Comparison of ENCODE assay signal across 25 mouse cellular contexts in genomic region chr4:53200276-53200675, GRCm38 (mm10). TPM values are rescaled to one million over a fixed set of nuclear protein-coding genes. Genes with fewer than 3 reads are reported as not detected.
A peak's percentile ranks its signal among the peaks of the same experiment; 100 is the strongest.
DNase-seq lines count a peak whose midpoint lies in the region; ATAC-seq and TF ChIP-seq lines count a peak whose summit lies in the region.
"Had no signal": no experiment of that assay in that cellular context is flagged by ENCODE, and none has a peak within 500 bp of the region (broad histone marks: within the 10 kb centered on the region; RNA-seq: fewer than 3 reads in every experiment).

No protein-coding gene starts in this region.

- no peak overlapping the region for H3K27ac ChIP-seq in intestine, postnatal 0 days (ENCODE audit: low read depth, low read length)
- H3K27ac ChIP-seq: embryonic facial prominence, embryonic 13.5 days; embryonic facial prominence, embryonic 15.5 days; forebrain, embryonic 13.5 days; forebrain, embryonic 15.5 days had no signal

- no peaks in the 10 kb centered on the region for H3K36me3 ChIP-seq in intestine, postnatal 0 days (ENCODE audit: control insufficient read depth, insufficient read depth)
- H3K36me3 ChIP-seq: embryonic facial prominence, embryonic 13.5 days; embryonic facial prominence, embryonic 15.5 days; forebrain, embryonic 15.5 days; G1E had no signal

- H3K27me3 ChIP-seq in intestine, postnatal 0 days (replicated peaks; ENCODE audit: control insufficient read depth, insufficient read depth, low read length), result no peaks in the 10 kb centered on the region
- H3K27me3 ChIP-seq: CH12.LX; embryonic facial prominence, embryonic 13.5 days; embryonic facial prominence, embryonic 15.5 days; forebrain, embryonic 13.5 days; forebrain, embryonic 15.5 days; Patski had no signal

- no peak for ATAC-seq in intestine, postnatal 0 days
- ATAC-seq: activated CD4-positive, CD25-positive, alpha-beta regulatory T cell, adult 4 months; CD4-positive, CD25-positive, alpha-beta regulatory T cell, adult 4 months; forebrain, embryonic 13.5 days; forebrain, embryonic 15.5 days; forebrain, postnatal 0 days; Patski had no signal

- intact Hi-C loops in left cerebral cortex, postnatal 10 days (cut with DNase I), result no loop called here

- no peaks in the 10 kb centered on the region; the same call in 1 of the 2 replicates for H3K4me1 ChIP-seq in intestine, postnatal 0 days (replicated peaks; ENCODE audit: control insufficient read depth, insufficient read depth, low read length)

- 85% methylated on average over 1 of the region's 1 CpGs for WGBS in intestine, postnatal 0 days

- no peaks in the 10 kb centered on the region for H3K9me3 ChIP-seq in intestine, postnatal 0 days (ENCODE audit: control insufficient read depth)
- H3K9me3 ChIP-seq: embryonic facial prominence, embryonic 13.5 days; embryonic facial prominence, embryonic 15.5 days; forebrain, embryonic 13.5 days; forebrain, embryonic 15.5 days; G1E had no signal

- H3K4me3 ChIP-seq in intestine, postnatal 0 days (ENCODE audit: low read depth, low read length), result no peak overlapping the region
- H3K4me3 ChIP-seq: embryonic facial prominence, embryonic 13.5 days; embryonic facial prominence, embryonic 15.5 days; erythroblast, embryonic 14.5 days; forebrain, embryonic 13.5 days; forebrain, embryonic 15.5 days had no signal

- peak; percentile 39 for DNase-seq in adrenal gland, adult 2 months
- DNase-seq in adrenal gland, postnatal 25 days, result no peak
- peak; percentile 24 for DNase-seq in 416B (ENCODE audit: low read depth)
- peak; percentile 94 for DNase-seq in fat pad, adult 2 months (ENCODE audit: extremely low read depth, low read depth, low spot score)
- no peak for DNase-seq in left cerebral cortex, postnatal 10 days (ENCODE audit: extremely low spot score in 1 of 2, low spot score in 2 of 2)
- DNase-seq: adrenal gland, postnatal 36 days; B cell, adult 2 months; cerebellum, adult 11-12 months; cerebellum, adult 2 months; cerebellum, adult 9-11 months; cerebellum, postnatal 14 days; cerebellum, postnatal 36 days; embryo, embryonic 11 days; forebrain, postnatal 0 days had no signal

- no peak overlapping the region for H3K9ac ChIP-seq in intestine, postnatal 0 days (ENCODE audit: low read depth, low read length)
- H3K9ac ChIP-seq: embryonic facial prominence, embryonic 13.5 days; embryonic facial prominence, embryonic 15.5 days; forebrain, embryonic 13.5 days; forebrain, embryonic 15.5 days; forebrain, postnatal 0 days had no signal

- no peak overlapping the region for H3K4me2 ChIP-seq in intestine, postnatal 0 days (replicated peaks; ENCODE audit: low read depth)
- H3K4me2 ChIP-seq: embryonic facial prominence, embryonic 13.5 days; embryonic facial prominence, embryonic 15.5 days; forebrain, embryonic 13.5 days; forebrain, embryonic 15.5 days had no signal

- no peak for TF ChIP-seq CTCF in intestine, postnatal 0 days (IDR thresholded peaks at IDR 0.05; ENCODE audit: low read depth)

RNA-seq across cellular contexts. Expression of gene Abca1, which starts 40.6 kb away (rescaled TPM):
- 100 to 1,000 TPM; 137 to 213 TPM for total RNA-seq in adrenal gland, adult 2 months (2021)
- polyA plus RNA-seq in adrenal gland, adult 2 months (2012; rRNA removed), result 15.7 and 27.8 TPM in 2 replicates
- total RNA-seq in adrenal gland, postnatal 25 days (2021), result 165 and 265 TPM in 2 replicates
- 10 to 100 TPM; 30.1 to 30.2 TPM for total RNA-seq in left cerebral cortex, postnatal 10 days (2021)
- polyA plus RNA-seq in intestine, postnatal 0 days (2015; fragmentation: Nextera tagmentation; extraction: Ambion mirVana), result 1.4 and 1.5 TPM in 2 replicates

Comparison
In these comparisons a context has a peak if more than half of its experiments do, and no peak if none do; other contexts are left out.
1. DNase-seq: peak in adrenal gland, adult 2 months (single experiment), 416B (single experiment) and fat pad, adult 2 months (single experiment); none in adrenal gland, postnatal 25 days (single experiment) and left cerebral cortex, postnatal 10 days (0 of 2).